Mouse (Mus musculus): ENCODE data around the gene Meis2. TPM values are rescaled to one million over a fixed set of nuclear protein-coding genes. Genes with fewer than 3 reads are reported as not detected.

Meis2 gene
- total RNA-seq (2023), result not detected

DNA sequence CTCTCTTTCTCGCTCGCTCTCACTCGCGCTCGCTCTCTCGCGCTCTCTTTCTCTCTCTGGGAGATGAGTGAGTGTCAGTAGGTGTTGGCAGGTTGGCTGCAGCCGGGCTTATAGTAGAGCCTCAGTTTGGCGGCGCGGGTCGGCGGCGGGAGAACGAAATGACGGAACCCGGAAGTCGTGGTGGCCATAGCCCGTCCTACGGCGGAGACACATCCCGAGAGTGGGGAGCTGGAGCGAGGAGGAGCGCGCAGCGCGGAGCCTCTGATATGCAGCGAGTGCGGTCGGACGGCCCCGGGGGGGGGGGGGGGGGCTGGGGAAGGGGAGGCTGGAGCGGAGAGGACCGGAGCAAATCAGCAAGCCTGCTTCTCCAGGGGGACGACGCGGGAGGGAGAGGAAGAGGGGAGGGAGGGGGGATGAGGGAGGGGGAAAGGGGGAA, at the start of gene Meis2:
Meis2 (minus strand) TSS at position 270 of the 436 bp plus-strand sequence.

Data from neutrophil, adult 83 days (primary cell).